Comparison of ENCODE assay signal across 10 mouse cellular contexts in the genomic region with DNA sequence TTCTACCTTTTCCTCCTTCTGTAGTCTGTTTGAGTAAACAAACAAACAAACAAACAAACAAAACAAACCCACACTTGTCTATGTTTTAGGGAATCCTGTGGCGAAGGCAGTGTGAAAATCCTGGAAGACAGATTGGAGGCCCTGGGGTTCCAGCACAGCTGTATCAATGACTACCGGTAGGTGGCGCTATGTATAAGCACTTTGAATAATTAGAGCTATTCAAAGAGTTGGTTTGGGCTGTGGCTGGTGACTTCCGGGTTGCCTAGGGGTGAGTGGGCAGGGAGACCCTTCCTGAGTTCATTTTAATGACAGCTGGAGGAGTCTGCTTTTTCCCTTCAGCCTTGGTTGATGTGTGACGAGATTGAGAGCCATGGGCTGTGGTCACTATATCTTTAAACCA. TPM values are rescaled to one million over a fixed set of nuclear protein-coding genes. Genes with fewer than 3 reads are reported as not detected.
DNase-seq lines count a peak whose midpoint lies in the region; ATAC-seq lines count a peak whose summit lies in the region.
"Had no signal": no experiment of that assay in that cellular context is flagged by ENCODE, and none has a peak within 500 bp of the region (broad histone marks: within the 10 kb centered on the region; RNA-seq: fewer than 3 reads in every experiment).

No protein-coding gene starts in this region.

- no peaks in the 10 kb centered on the region for H3K9me3 ChIP-seq in kidney, embryonic 14.5 days (ENCODE audit: control insufficient read depth, low read length)
- H3K9me3 ChIP-seq: embryonic facial prominence, embryonic 15.5 days had no signal

- WGBS in kidney, embryonic 14.5 days, result 51% methylated on average over 5 of the region's 5 CpGs

- DNase-seq in kidney, adult 11 months, result peak; percentile 18
- peak; percentile 60 for DNase-seq in adrenal gland, postnatal 10 days
- DNase-seq in embryo, embryonic 10 days (ENCODE audit: low spot score), result peak; percentile 72
- peak; percentile 35 to 64 for DNase-seq in left cerebral cortex, postnatal 25 days (ENCODE audit: low spot score in 2 of 2)
- DNase-seq in retina, postnatal 7 days (ENCODE audit: low read depth, low spot score), result peak; percentile 23
- no peak for DNase-seq in urinary bladder, postnatal 4 days (ENCODE audit: low spot score in 2 of 2)

- no peaks in the 10 kb centered on the region for H3K36me3 ChIP-seq in kidney, embryonic 14.5 days (ENCODE audit: control insufficient read depth, insufficient read depth, low read length)
- H3K36me3 ChIP-seq: embryonic facial prominence, embryonic 15.5 days had no signal

- ATAC-seq in kidney, embryonic 14.5 days (ENCODE audit: low FRiP score, low TSS enrichment), result no peak
- peak; percentile 55 for ATAC-seq in CD4-positive, CD25-positive, alpha-beta regulatory T cell, adult 4 months

- no peak overlapping the region for H3K4me3 ChIP-seq in kidney, embryonic 14.5 days (ENCODE audit: low read length)
- H3K4me3 ChIP-seq: embryonic facial prominence, embryonic 15.5 days had no signal

- H3K27ac ChIP-seq in kidney, embryonic 14.5 days (ENCODE audit: low read depth, low read length), result no peak overlapping the region
- H3K27ac ChIP-seq: embryonic facial prominence, embryonic 15.5 days had no signal

- no peaks in the 10 kb centered on the region for H3K27me3 ChIP-seq in kidney, embryonic 14.5 days (ENCODE audit: control insufficient read depth, insufficient read depth, low read length)
- H3K27me3 ChIP-seq: embryonic facial prominence, embryonic 15.5 days had no signal

- H3K9ac ChIP-seq in kidney, embryonic 14.5 days (ENCODE audit: low read depth, low read length), result no peak overlapping the region
- H3K9ac ChIP-seq: embryonic facial prominence, embryonic 15.5 days had no signal

- H3K4me2 ChIP-seq in kidney, embryonic 14.5 days (replicated peaks; ENCODE audit: low read depth, low read length), result no peak overlapping the region
- H3K4me2 ChIP-seq: embryonic facial prominence, embryonic 15.5 days had no signal

- H3K4me1 ChIP-seq in kidney, embryonic 14.5 days (ENCODE audit: control insufficient read depth, insufficient read depth, low read length), result no peaks in the 10 kb centered on the region
- H3K4me1 ChIP-seq: embryonic facial prominence, embryonic 15.5 days had no signal

- intact Hi-C loops in left cerebral cortex, postnatal 25 days (cut with DNase I), result loop anchor here (5.0 kb wide), 3 partner anchors 165 to 435 kb away; a partner anchor contains a TSS

RNA-seq across cellular contexts. Expression of a gene that starts 15.9 kb away (rescaled TPM):
- polyA plus RNA-seq in kidney, embryonic 14.5 days (2014; fragmentation: Nextera tagmentation; extraction: Ambion mirVana), result 44.5 and 71.8 TPM in 2 replicates
- 10 to 100 TPM; 53.9 to 59.6 TPM for polyA plus RNA-seq in CD4-positive, CD25-positive, alpha-beta regulatory T cell, adult 4 months (2017; shearing (Covaris generic))
- 10 to 100 TPM; 46.3 to 48.6 TPM for total RNA-seq in adrenal gland, postnatal 10 days (2021)
- 10 to 100 TPM; 83.8 to 84.4 TPM for total RNA-seq in left cerebral cortex, postnatal 25 days (2021)

RNA-seq across cellular contexts. Expression of a gene that starts 18.7 kb away (rescaled TPM):
- 0.38 and 0.53 TPM in 2 replicates for polyA plus RNA-seq in kidney, embryonic 14.5 days (2014; fragmentation: Nextera tagmentation; extraction: Ambion mirVana)
- polyA plus RNA-seq in CD4-positive, CD25-positive, alpha-beta regulatory T cell, adult 4 months (2017; shearing (Covaris generic)), result not detected
- total RNA-seq in adrenal gland, postnatal 10 days (2021), result 1 to 10 TPM in 1 of 2 experiments, under 1 TPM in 1; 1.00 to 1.6 TPM
- total RNA-seq in left cerebral cortex, postnatal 25 days (2021), result under 1 TPM in 1 of 2 experiments, not detected in 1; 0.25 TPM
- polyA plus RNA-seq: neural tube, embryonic 14.5 days had no signal

RNA-seq across cellular contexts. Expression of a gene that starts 31.0 kb away (rescaled TPM):
- 20.5 and 32.0 TPM in 2 replicates for polyA plus RNA-seq in kidney, embryonic 14.5 days (2014; fragmentation: Nextera tagmentation; extraction: Ambion mirVana)
- 10 to 100 TPM; 38.2 to 46.2 TPM for polyA plus RNA-seq in CD4-positive, CD25-positive, alpha-beta regulatory T cell, adult 4 months (2017; shearing (Covaris generic))
- 10 to 100 TPM; 17.4 to 19.9 TPM for total RNA-seq in adrenal gland, postnatal 10 days (2021)
- total RNA-seq in left cerebral cortex, postnatal 25 days (2021), result 1 to 10 TPM; 2.1 to 2.5 TPM

Comparison
In these comparisons a context has a peak if more than half of its experiments do, and no peak if none do; other contexts are left out.
1. DNase-seq: peak in kidney, adult 11 months (single experiment), adrenal gland, postnatal 10 days (single experiment), embryo, embryonic 10 days (single experiment), left cerebral cortex, postnatal 25 days (2 of 2) and retina, postnatal 7 days (single experiment); none in urinary bladder, postnatal 4 days (0 of 2).
2. RNA of a gene that starts 31.0 kb away (total RNA-seq): 17.4 to 19.9 TPM in adrenal gland, postnatal 10 days; 2.1 to 2.5 TPM in left cerebral cortex, postnatal 25 days; every median in the first group is over 4 times any median in the second.